Mouse (Mus musculus) thymus, adult 2 months (tissue): ENCODE measurements around the gene Npr2. TPM values are rescaled to one million over a fixed set of nuclear protein-coding genes. Genes with fewer than 3 reads are reported as not detected.

Experiments
- DNase-seq: peaks from one replicate; pipeline ENCODE4 v3.0.0; 2021
- H3K27ac ChIP-seq: fragments of 200-500 bp; 2 replicates; pipeline ENCODE4 v1.5.1; 2012; ENCODE audit warnings: low read length, control low read depth; ENCODE audit not compliant: control insufficient read depth, insufficient read depth
- H3K27me3 ChIP-seq: fragments of 200-500 bp; 2 replicates; pipeline ENCODE4 v1.6.1; 2012; ENCODE audit warnings: mild to moderate bottlenecking, low read length, moderate library complexity, mixed read lengths; ENCODE audit not compliant: control insufficient read depth, insufficient read depth
- H3K36me3 ChIP-seq: fragments of 200-500 bp; 2 replicates; pipeline ENCODE4 v1.6.1; 2012; ENCODE audit warnings: mild to moderate bottlenecking, low read length, moderate library complexity; ENCODE audit not compliant: control insufficient read depth, insufficient read depth
- H3K4me1 ChIP-seq: fragments of 200-500 bp; replicated peaks from 2 replicates; pipeline ENCODE4 v1.6.1; 2012; ENCODE audit warnings: low read length; ENCODE audit not compliant: control insufficient read depth, insufficient read depth
- H3K4me3 ChIP-seq: fragments of 200-500 bp; 2 replicates; pipeline ENCODE4 v1.5.1; 2012; ENCODE audit warnings: mild to moderate bottlenecking, low read length, control low read depth, moderate library complexity; ENCODE audit not compliant: control insufficient read depth, insufficient read depth
- CTCF ChIP-seq: fragments of 200-500 bp; IDR thresholded peaks from 2 replicates; pipeline ENCODE4 v1.5.1; 2012; ENCODE audit warnings: mild to moderate bottlenecking, control low read depth, low read length, moderate library complexity, borderline replicate concordance; ENCODE audit not compliant: control insufficient read depth, poor library complexity, insufficient read depth; ENCODE audit errors: extremely low read depth
- POLR2A ChIP-seq: fragments of 200-500 bp; IDR thresholded peaks from 2 replicates; pipeline ENCODE4 v1.6.1; 2012; ENCODE audit warnings: mild to moderate bottlenecking, low read length, control low read depth, moderate library complexity; ENCODE audit not compliant: control insufficient read depth, poor library complexity, insufficient read depth; ENCODE audit errors: extremely low read depth
- WGBS: fragments of 180-500 bp; shearing (Covaris S2); methylation state at CpG from one replicate; pipeline ENCODE4 v1.1.7; 2018; 5-methylcytosine and 5-hydroxymethylcytosine counted together
- polyA plus RNA-seq: library from polyadenylated mRNA; depleted of rRNA; stranded (reverse); fragments of >200 nt; gene quantifications from 2 replicates; pipeline ENCODE4 v1.2.3, GENCODE M21; 2012; rRNA removed

Gene Npr2
- polyA plus RNA-seq: 5.2 and 6.3 TPM in 2 replicates

DNA sequence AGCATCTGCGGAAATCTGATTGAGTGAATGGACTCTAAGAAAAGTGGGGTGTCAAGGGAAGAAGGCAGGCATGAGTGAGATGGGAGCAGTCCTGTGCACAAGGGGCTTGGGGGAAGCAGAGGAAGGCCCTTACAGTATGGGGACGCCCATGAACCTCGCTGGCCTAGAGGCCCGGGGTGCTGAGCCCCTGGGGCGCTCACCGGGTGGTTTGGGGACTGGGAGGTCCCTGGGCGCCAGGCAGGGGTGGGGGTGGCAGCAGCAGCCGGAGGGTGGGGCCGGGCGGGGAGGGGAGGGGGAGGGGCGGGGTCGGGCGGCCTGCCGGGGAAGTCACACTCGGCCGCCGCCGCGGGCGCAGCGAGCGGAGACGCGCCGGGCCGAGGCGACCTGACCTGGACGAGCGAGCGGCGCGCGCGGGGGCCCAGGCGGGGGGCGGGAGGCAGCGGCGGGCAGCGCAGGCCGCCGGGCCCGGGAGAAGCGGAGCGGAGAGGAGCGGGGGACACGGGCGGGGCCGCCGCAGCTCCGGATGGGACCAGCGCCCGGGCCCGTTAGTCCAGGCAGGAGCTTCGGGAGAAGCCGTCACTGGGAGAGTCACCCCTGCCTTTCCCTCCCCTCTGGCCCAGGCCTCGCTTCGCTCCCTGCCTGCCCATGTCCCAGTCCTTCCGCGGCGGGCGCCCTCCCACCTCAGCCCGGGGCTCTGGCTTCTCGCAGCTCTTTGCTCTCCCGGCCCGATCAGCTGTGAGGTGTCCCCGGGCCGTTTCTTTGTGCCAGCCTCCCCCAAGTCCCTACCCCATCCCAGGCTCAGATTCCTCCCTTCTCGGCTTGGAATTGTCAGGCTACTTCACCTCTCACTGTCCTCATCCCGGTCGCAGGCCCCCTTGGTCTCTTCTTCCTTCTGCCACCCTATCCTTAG, at the start of gene Npr2:
Gene Npr2 (plus strand): TSS at position 890 of the 910 bp plus-strand sequence.
- WGBS: 5% methylated on average over 61 of the region's 70 CpGs
- no peaks in the 10 kb centered on the region for H3K36me3 ChIP-seq
- DNase-seq: no peak
- H3K4me3 ChIP-seq: peak within 1 kb of the TSS; percentile 28
- TF ChIP-seq CTCF (no peak), POLR2A (no peak)
- H3K27ac ChIP-seq: no peak within 1 kb of the TSS
- H3K27me3 ChIP-seq: peaks cover 7% of the 10 kb centered on the region
- peaks cover 5% of the 10 kb centered on the region for H3K4me1 ChIP-seq

- 25% methylated on average over 5 of the region's 5 CpGs for WGBS
- no peak for TF ChIP-seq POLR2A
- no peak for TF ChIP-seq CTCF
- Histone ChIP-seq H3K27ac (no peak overlapping the region), H3K27me3 (no peaks in the 10 kb centered on the region), H3K4me1 (peaks cover 14% of the 10 kb centered on the region), H3K4me3 (no peak overlapping the region), H3K36me3 (peaks cover 5% of the 10 kb centered on the region; the same call in 1 of the 2 replicates)
- DNase-seq: no peak
Measured at GRCm38 (mm10) chr4:43582241-43582640, 49.5 kb upstream of the Npr2 start.

DNA sequence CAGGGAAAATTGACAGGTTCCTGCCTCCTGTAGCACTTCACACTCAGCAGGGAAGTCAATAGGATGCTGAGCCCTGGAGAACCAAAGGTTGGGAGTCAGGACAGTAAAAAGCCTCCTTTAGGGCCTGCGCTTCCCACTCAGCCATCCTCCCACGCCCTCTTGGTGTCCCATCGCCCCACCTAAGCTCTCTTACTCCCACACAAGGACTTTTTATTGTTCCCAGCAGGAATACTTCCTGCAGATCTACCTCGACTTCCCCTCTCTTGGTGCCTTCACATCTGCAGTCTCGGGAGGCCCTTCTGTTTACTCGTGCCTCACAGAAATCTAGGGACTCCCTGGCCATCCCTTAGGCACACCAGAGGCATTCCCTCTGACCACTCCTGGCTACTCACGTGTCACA, 48.3 kb upstream of the Npr2 start:
- Histone ChIP-seq H3K4me3 (no peak overlapping the region), H3K27ac (no peak overlapping the region), H3K4me1 (peaks cover 8% of the 10 kb centered on the region), H3K36me3 (peaks cover 5% of the 10 kb centered on the region; the same call in 1 of the 2 replicates), H3K27me3 (no peaks in the 10 kb centered on the region)
- no peak for DNase-seq
- 80% methylated on average over 7 of the region's 7 CpGs for WGBS
- TF ChIP-seq CTCF (no peak), POLR2A (no peak)

GRCm38 (mm10) chr4:43584444-43585416, 47.0 kb upstream of the Npr2 start, which contains the start of gene Msmp:
Msmp (minus strand) TSS chr4:43584494.
- Histone ChIP-seq H3K4me1 (peaks cover 4% of the 10 kb centered on the region; the same call in 1 of the 2 replicates), H3K27me3 (no peaks in the 10 kb centered on the region), H3K4me3 (no peak within 1 kb of the TSS), H3K36me3 (peaks cover 5% of the 10 kb centered on the region; the same call in 1 of the 2 replicates), H3K27ac (no peak within 1 kb of the TSS)
- DNase-seq: no peak
- WGBS: 97% methylated on average over 12 of the region's 12 CpGs
- TF ChIP-seq POLR2A (no peak), CTCF (no peak)

GRCm38 (mm10) chr4:43585682-43586081, 46.1 kb upstream of the Npr2 start:
- WGBS: 71% methylated on average over 10 of the region's 10 CpGs

GRCm38 (mm10) chr4:43586411-43586810, 45.3 kb upstream of the Npr2 start:
- H3K27ac ChIP-seq: no peak overlapping the region
- no peak overlapping the region for H3K4me3 ChIP-seq
- WGBS: 43% methylated on average over 8 of the region's 8 CpGs
- no peak for DNase-seq
- H3K36me3 ChIP-seq: peaks cover 5% of the 10 kb centered on the region; the same call in 1 of the 2 replicates
- TF ChIP-seq POLR2A (no peak), CTCF (no peak)
- 0 out of 2 replicates have a peak, but pooled peaks cover 3% of the 10 kb centered on the region for H3K4me1 ChIP-seq
- H3K27me3 ChIP-seq: no peaks in the 10 kb centered on the region

More at GRCm38 (mm10) chr4:43585682-43586081, 46.1 kb upstream of the Npr2 start:
- DNase-seq: no peak
- 0 out of 2 replicates have a peak, but pooled peaks cover 3% of the 10 kb centered on the region for H3K4me1 ChIP-seq
- H3K4me3 ChIP-seq: no peak overlapping the region
- H3K36me3 ChIP-seq: peaks cover 5% of the 10 kb centered on the region; the same call in 1 of the 2 replicates
- TF ChIP-seq POLR2A: no peak
- TF ChIP-seq CTCF: no peak
- no peak overlapping the region for H3K27ac ChIP-seq
- no peaks in the 10 kb centered on the region for H3K27me3 ChIP-seq
